Mouse (Mus musculus) lung, embryonic 14.5 days (tissue): ENCODE measurements around the gene Bod1l. TPM values are rescaled to one million over a fixed set of nuclear protein-coding genes. Genes with fewer than 3 reads are reported as not detected.

Source experiments
- ATAC-seq: fragments of 200-750 bp; cut with Nextera tagmentation; 2 replicates; pipeline ENCODE4 v1.8.0; 2017; ENCODE audit warnings: mild to moderate bottlenecking, moderate TSS enrichment, moderate library complexity; ENCODE audit not compliant: insufficient read depth
- DNase-seq: peaks from one replicate; pipeline ENCODE4 v3.0.0-alpha.2; 2015
- H3K27ac ChIP-seq: fragments of 300-500 bp; sonication (generic); 2 replicates; pipeline ENCODE4 v1.5.1; 2014; ENCODE audit warnings: low read depth, mild to moderate bottlenecking, moderate library complexity
- H3K27me3 ChIP-seq: fragments of 300-500 bp; sonication (generic); 2 replicates; pipeline ENCODE4 v1.6.1; 2014; ENCODE audit warnings: low read length, control low read depth; ENCODE audit not compliant: insufficient read depth
- H3K36me3 ChIP-seq: fragments of 300-500 bp; sonication (generic); 2 replicates; pipeline ENCODE4 v1.6.1; 2014; ENCODE audit warnings: control low read depth; ENCODE audit not compliant: insufficient read depth
- H3K4me1 ChIP-seq: fragments of 300-500 bp; sonication (generic); 2 replicates; pipeline ENCODE4 v1.6.1; 2014; ENCODE audit warnings: antibody characterized with exemption, control low read depth; ENCODE audit not compliant: insufficient read depth
- H3K4me2 ChIP-seq: fragments of 300-500 bp; sonication (generic); 2 replicates; pipeline ENCODE4 v1.6.1; 2014; ENCODE audit warnings: mild to moderate bottlenecking
- H3K4me3 ChIP-seq: fragments of 300-500 bp; sonication (generic); 2 replicates; pipeline ENCODE4 v1.5.1; 2014; ENCODE audit warnings: low read depth, low read length
- H3K9ac ChIP-seq: fragments of 300-500 bp; sonication (generic); 2 replicates; pipeline ENCODE4 v1.6.1; 2014
- H3K9me3 ChIP-seq: fragments of 300-500 bp; sonication (generic); 2 replicates; pipeline ENCODE4 v1.6.1; 2016; ENCODE audit warnings: low read depth, low read length, control low read depth
- CTCF ChIP-seq: IDR thresholded peaks from 2 replicates; pipeline ENCODE4 v1.5.1; 2016; ENCODE audit warnings: antibody characterized with exemption, low read depth
- WGBS: fragments of 180-500 bp; shearing (Covaris S2); extraction: QIAGEN DNeasy Blood & Tissue Kit; methylation state at CpG from one replicate; pipeline ENCODE4 v1.1.7; 2014; 5-methylcytosine and 5-hydroxymethylcytosine counted together
- polyA plus RNA-seq: library from polyadenylated mRNA; unstranded; fragments of >200 nt; fragmentation: Nextera tagmentation; extraction: Ambion mirVana; gene quantifications from 2 replicates; pipeline ENCODE4 v1.2.1, GENCODE M21; 2014

Gene Bod1l
- polyA plus RNA-seq, 1 experiment from 2014 or later: 23.9 TPM

GRCm38 (mm10) chr5:41757338-41757737 is 86.8 kb downstream of the Bod1l start:
- 2% methylated on average over 5 of the region's 5 CpGs for WGBS

GRCm38 (mm10) chr5:41756396-41756795 is 87.7 kb downstream of the Bod1l start:
- Histone ChIP-seq H3K27ac (no peak overlapping the region), H3K27me3 (peaks cover 98% of the 10 kb centered on the region), H3K4me1 (no peaks in the 10 kb centered on the region), H3K9me3 (no peaks in the 10 kb centered on the region), H3K4me3 (no peak overlapping the region), H3K9ac (no peak overlapping the region), H3K4me2 (no peak overlapping the region), H3K36me3 (no peaks in the 10 kb centered on the region)
- DNase-seq (no peak), ATAC-seq (no peak)
- TF ChIP-seq CTCF: no peak
- 6% methylated on average over 4 of the region's 4 CpGs for WGBS

More at GRCm38 (mm10) chr5:41757338-41757737, 86.8 kb downstream of the Bod1l start:
- Histone ChIP-seq H3K4me2 (no peak overlapping the region), H3K36me3 (no peaks in the 10 kb centered on the region), H3K27ac (no peak overlapping the region), H3K9ac (no peak overlapping the region), H3K9me3 (no peaks in the 10 kb centered on the region), H3K4me1 (no peaks in the 10 kb centered on the region), H3K4me3 (no peak overlapping the region), H3K27me3 (peaks cover 98% of the 10 kb centered on the region)
- no peak for DNase-seq
- ATAC-seq: no peak
- TF ChIP-seq CTCF: no peak

- no peaks in the 10 kb centered on the region for H3K4me1 ChIP-seq
- TF ChIP-seq CTCF: no peak
- ATAC-seq (no peak), DNase-seq (no peak)
- H3K27ac ChIP-seq: no peak overlapping the region
- no peak overlapping the region for H3K4me3 ChIP-seq
- H3K9me3 ChIP-seq: no peaks in the 10 kb centered on the region
- no peaks in the 10 kb centered on the region for H3K36me3 ChIP-seq
- H3K27me3 ChIP-seq: peaks cover 99% of the 10 kb centered on the region
- whole genome bisulfite sequencing: under 1% methylated on average over 23 of the region's 23 CpGs
- H3K9ac ChIP-seq: no peak overlapping the region
- H3K4me2 ChIP-seq: no peak overlapping the region
Measured at GRCm38 (mm10) chr5:41755373-41755960, 88.6 kb downstream of the Bod1l start.

GRCm38 (mm10) chr5:41754836-41755235 is 89.3 kb downstream of the Bod1l start:
- no peak for ATAC-seq
- Histone ChIP-seq H3K36me3 (no peaks in the 10 kb centered on the region), H3K4me2 (peak overlapping the region; percentile 31; the same call in 1 of the 2 replicates), H3K9ac (no peak overlapping the region), H3K27me3 (peaks cover 99% of the 10 kb centered on the region), H3K9me3 (no peaks in the 10 kb centered on the region), H3K27ac (no peak overlapping the region), H3K4me1 (no peaks in the 10 kb centered on the region), H3K4me3 (peak overlapping the region; percentile 4; the same call in 1 of the 2 replicates)
- no peak for TF ChIP-seq CTCF
- DNase-seq: no peak
- 1% methylated on average over 16 of the region's 16 CpGs for WGBS

- H3K4me3 ChIP-seq: peak overlapping the region; percentile 4; the same call in 1 of the 2 replicates
- TF ChIP-seq CTCF: no peak
Measured at GRCm38 (mm10) chr5:41754226-41754775, 89.8 kb downstream of the Bod1l start.

GRCm38 (mm10) chr5:41752721-41753120 is 91.4 kb downstream of the Bod1l start:
- no peaks in the 10 kb centered on the region for H3K36me3 ChIP-seq
- peaks cover 95% of the 10 kb centered on the region for H3K27me3 ChIP-seq
- ATAC-seq (no peak), DNase-seq (no peak)
- no peaks in the 10 kb centered on the region for H3K9me3 ChIP-seq
- H3K27ac ChIP-seq: no peak overlapping the region
- no peak overlapping the region for H3K4me3 ChIP-seq
- H3K4me2 ChIP-seq: no peak overlapping the region
- no peaks in the 10 kb centered on the region for H3K4me1 ChIP-seq
- TF ChIP-seq CTCF: no peak
- WGBS: 42% methylated on average over 4 of the region's 4 CpGs
- no peak overlapping the region for H3K9ac ChIP-seq

More at GRCm38 (mm10) chr5:41754226-41754775, 89.8 kb downstream of the Bod1l start:
- no peak overlapping the region for H3K27ac ChIP-seq
- H3K36me3 ChIP-seq: no peaks in the 10 kb centered on the region
- H3K4me1 ChIP-seq: no peaks in the 10 kb centered on the region
- H3K4me2 ChIP-seq: peak overlapping the region; percentile 31; the same call in 1 of the 2 replicates
- ATAC-seq: no peak
- H3K9ac ChIP-seq: no peak overlapping the region
- peaks cover 98% of the 10 kb centered on the region for H3K27me3 ChIP-seq
- H3K9me3 ChIP-seq: no peaks in the 10 kb centered on the region
- WGBS: under 1% methylated on average over 17 of the region's 17 CpGs
- DNase-seq: no peak

- H3K9ac ChIP-seq: no peak overlapping the region
- WGBS: 6% methylated on average over 13 of the region's 15 CpGs
- ATAC-seq: no peak
- H3K27ac ChIP-seq: no peak overlapping the region
- no peaks in the 10 kb centered on the region for H3K4me1 ChIP-seq
- H3K4me3 ChIP-seq: no peak overlapping the region
- TF ChIP-seq CTCF: no peak
- H3K9me3 ChIP-seq: no peaks in the 10 kb centered on the region
- H3K27me3 ChIP-seq: peaks cover 64% of the 10 kb centered on the region
- no peak overlapping the region for H3K4me2 ChIP-seq
- no peak for DNase-seq
- H3K36me3 ChIP-seq: no peaks in the 10 kb centered on the region
Measured at GRCm38 (mm10) chr5:41744898-41745780, 99.0 kb downstream of the Bod1l start.
